Mouse (Mus musculus) myocyte (in vitro differentiated cells): ENCODE measurements around the gene Fah.

ENCODE experiments used
- MAX ChIP-seq: IDR thresholded peaks from one replicate; pipeline ENCODE4 v1.6.1; 2011; ENCODE audit warnings: low read depth, mild to moderate bottlenecking, control low read depth
- MYOD1 ChIP-seq, 3 experiments: IDR thresholded peaks; one replicate each; pipeline ENCODE4 v1.6.1; 2011; ENCODE audit warnings: control low read depth in 2 of 3, low read depth in 2 of 3, mild to moderate bottlenecking in 2 of 3, moderate library complexity in 1 of 3; ENCODE audit not compliant: insufficient read length in 2 of 3, control insufficient read depth in 1 of 3
- MYOG ChIP-seq, 3 experiments: IDR thresholded peaks; one replicate each; pipeline ENCODE4 v1.6.1; 2011; ENCODE audit warnings: control low read depth in 2 of 3, low read depth in 2 of 3, mild to moderate bottlenecking in 2 of 3; ENCODE audit not compliant: insufficient read length in 2 of 3, control insufficient read depth in 1 of 3, insufficient read depth in 1 of 3
- POLR2A ChIP-seq: IDR thresholded peaks from one replicate; pipeline ENCODE4 v1.6.1; 2011; ENCODE audit warnings: low read depth, mild to moderate bottlenecking, control low read depth, moderate library complexity; ENCODE audit not compliant: insufficient read length
- POLR2AphosphoS2 ChIP-seq: IDR thresholded peaks from one replicate; pipeline ENCODE4 v1.6.1; 2011; ENCODE audit warnings: low read depth, control low read depth; ENCODE audit not compliant: insufficient read length
- USF1 ChIP-seq: IDR thresholded peaks from one replicate; pipeline ENCODE4 v1.6.1; 2011; ENCODE audit warnings: low read depth, mild to moderate bottlenecking, control low read depth, moderate library complexity

- TF ChIP-seq POLR2A (no peak), MAX (no peak), USF1 (no peak), MYOG (IDR thresholded peaks at IDR 0.05; ENCODE audit: control insufficient read depth in 1 of 3, insufficient read depth in 1 of 3, insufficient read length in 2 of 3, low read depth in 2 of 3) (no peak), POLR2AphosphoS2 (no peak), MYOD1 (IDR thresholded peaks at IDR 0.05; ENCODE audit: control insufficient read depth in 1 of 3, insufficient read length in 2 of 3, low read depth in 2 of 3) (no peak)
These were observed 19.3 kb downstream of the Fah start for GRCm38 (mm10) chr7:84587101-84587783.
